In genomic region chr5:87884729-87885128, GRCm38 (mm10) we compare ENCODE assay signal across 20 mouse cellular contexts. TPM values are rescaled to one million over a fixed set of nuclear protein-coding genes. Genes with fewer than 3 reads are reported as not detected.
DNase-seq lines count a peak whose midpoint lies in the region.
"Had no signal": no experiment of that assay in that cellular context is flagged by ENCODE, and none has a peak within 500 bp of the region (broad histone marks: within the 10 kb centered on the region; RNA-seq: fewer than 3 reads in every experiment).

Gene Odam, plus strand, starts transcription at chr5:87885029.

- no peak for DNase-seq in gonadal fat pad, adult 2 months (ENCODE audit: low read depth)
- DNase-seq in T-cell, adult 2 months (ENCODE audit: low spot score), result no peak
- DNase-seq: adrenal gland, adult 2 months; adrenal gland, adult 8-10 months; adrenal gland, postnatal 10 days; adrenal gland, postnatal 14 days; adrenal gland, postnatal 25 days; adrenal gland, postnatal 36 days; B cell, adult 2 months; cerebellum, adult 11 months; cerebellum, adult 11-12 months; cerebellum, adult 18-20 months; cerebellum, adult 2 months; cerebellum, adult 8-10 months had no signal

RNA-seq across cellular contexts. Expression of gene Odam, which starts in this region (rescaled TPM):
- polyA plus RNA-seq in gonadal fat pad, adult 2 months (2012; rRNA removed), result 27.9 and 74.2 TPM in 2 replicates
- polyA plus RNA-seq: activated CD4-positive, CD25-positive, alpha-beta regulatory T cell, adult 4 months; adrenal gland, adult 2 months; brain, embryonic 14.5 days; C2C12; CD4-positive, CD25-positive, alpha-beta regulatory T cell, adult 4 months; cerebellum, adult 2 months; G1E; Patski had no signal
